Mouse (Mus musculus): ENCODE measurements around the gene Mrpl21. TPM values are rescaled to one million over a fixed set of nuclear protein-coding genes. Genes with fewer than 3 reads are reported as not detected.

Gene Mrpl21
- polyA plus RNA-seq, 1 experiment, result 34.3 TPM

- WGBS, result 71% methylated on average over 8 of the region's 8 CpGs
- H3K4me3 ChIP-seq (ENCODE audit: low read depth, low read length), result no peak overlapping the region
- TF ChIP-seq POLR2A (IDR thresholded peaks at IDR 0.05; ENCODE audit: low read depth, low read length) (no peak), CTCF (IDR thresholded peaks at IDR 0.05; ENCODE audit: extremely low read depth, insufficient read length, insufficient replicate concordance, low read depth, low read length) (no peak)
- peaks cover 46% of the 10 kb centered on the region for H3K4me1 ChIP-seq (ENCODE audit: control insufficient read depth, insufficient read depth, insufficient read length, low read length)
- no peaks in the 10 kb centered on the region for H3K36me3 ChIP-seq (ENCODE audit: control insufficient read depth, insufficient read depth, low read length)
- H3K27ac ChIP-seq (ENCODE audit: insufficient read depth, low read depth, low read length), result no peak overlapping the region
- no peaks in the 10 kb centered on the region for H3K27me3 ChIP-seq (ENCODE audit: control insufficient read depth, insufficient read depth, low read length)
Measured at GRCm38 (mm10) chr19:3336485-3337255, 54.0 kb downstream of the Mrpl21 start.

GRCm38 (mm10) chr19:3339187-3339586, 56.5 kb downstream of the Mrpl21 start:
- Histone ChIP-seq H3K27me3 (ENCODE audit: control insufficient read depth, insufficient read depth, low read length) (no peaks in the 10 kb centered on the region), H3K36me3 (ENCODE audit: control insufficient read depth, insufficient read depth, low read length) (0 out of 2 replicates have a peak, but pooled peaks cover 2% of the 10 kb centered on the region), H3K27ac (ENCODE audit: insufficient read depth, low read depth, low read length) (no peak overlapping the region), H3K4me3 (ENCODE audit: low read depth, low read length) (no peak overlapping the region), H3K4me1 (ENCODE audit: control insufficient read depth, insufficient read depth, insufficient read length, low read length) (peaks cover 36% of the 10 kb centered on the region)
- 72% methylated on average over 8 of the region's 8 CpGs for WGBS
- TF ChIP-seq CTCF (IDR thresholded peaks at IDR 0.05; ENCODE audit: extremely low read depth, insufficient read length, insufficient replicate concordance, low read depth, low read length), result no peak
- TF ChIP-seq POLR2A (IDR thresholded peaks at IDR 0.05; ENCODE audit: low read depth, low read length), result no peak

- no peak overlapping the region for H3K27ac ChIP-seq (ENCODE audit: insufficient read depth, low read depth, low read length)
- WGBS, result 79% methylated on average over 3 of the region's 3 CpGs
- TF ChIP-seq CTCF (IDR thresholded peaks at IDR 0.05; ENCODE audit: extremely low read depth, insufficient read length, insufficient replicate concordance, low read depth, low read length) (no peak), POLR2A (IDR thresholded peaks at IDR 0.05; ENCODE audit: low read depth, low read length) (no peak)
Measured at GRCm38 (mm10) chr19:3341021-3341420, 58.3 kb downstream of the Mrpl21 start.

More at GRCm38 (mm10) chr19:3341021-3341420, 58.3 kb downstream of the Mrpl21 start:
- Histone ChIP-seq H3K27me3 (ENCODE audit: control insufficient read depth, insufficient read depth, low read length) (no peaks in the 10 kb centered on the region), H3K4me3 (ENCODE audit: low read depth, low read length) (no peak overlapping the region), H3K36me3 (ENCODE audit: control insufficient read depth, insufficient read depth, low read length) (0 out of 2 replicates have a peak, but pooled peaks cover 2% of the 10 kb centered on the region), H3K4me1 (ENCODE audit: control insufficient read depth, insufficient read depth, insufficient read length, low read length) (peaks cover 27% of the 10 kb centered on the region)

Other genes starting within 250 kb of the Mrpl21 start
- gene Ighmbp2, start 116 bp downstream of the Mrpl21 start, polyA plus RNA-seq (2012; rRNA removed), result 2.3 and 5.1 TPM in 2 replicates
- gene Cpt1a, start 39.4 kb downstream of the Mrpl21 start, polyA plus RNA-seq (2012; rRNA removed), result 40.5 and 92.1 TPM in 2 replicates
- 0.10 and 0.42 TPM in 2 replicates for gene Tesmin, start 106.0 kb downstream of the Mrpl21 start, polyA plus RNA-seq (2012; rRNA removed)
- gene Gal, start 131.6 kb downstream of the Mrpl21 start, polyA plus RNA-seq (2012; rRNA removed), result 12.3 and 200 TPM in 2 replicates